Mouse (Mus musculus): Measurements from ENCODE around the gene 4933427D14Rik. TPM values are rescaled to one million over a fixed set of nuclear protein-coding genes. Genes with fewer than 3 reads are reported as not detected.

4933427D14Rik gene
- 1.2 and 2.0 TPM in 2 replicates for polyA plus RNA-seq (2012; ENCODE audit: low replicate concordance)

DNA sequence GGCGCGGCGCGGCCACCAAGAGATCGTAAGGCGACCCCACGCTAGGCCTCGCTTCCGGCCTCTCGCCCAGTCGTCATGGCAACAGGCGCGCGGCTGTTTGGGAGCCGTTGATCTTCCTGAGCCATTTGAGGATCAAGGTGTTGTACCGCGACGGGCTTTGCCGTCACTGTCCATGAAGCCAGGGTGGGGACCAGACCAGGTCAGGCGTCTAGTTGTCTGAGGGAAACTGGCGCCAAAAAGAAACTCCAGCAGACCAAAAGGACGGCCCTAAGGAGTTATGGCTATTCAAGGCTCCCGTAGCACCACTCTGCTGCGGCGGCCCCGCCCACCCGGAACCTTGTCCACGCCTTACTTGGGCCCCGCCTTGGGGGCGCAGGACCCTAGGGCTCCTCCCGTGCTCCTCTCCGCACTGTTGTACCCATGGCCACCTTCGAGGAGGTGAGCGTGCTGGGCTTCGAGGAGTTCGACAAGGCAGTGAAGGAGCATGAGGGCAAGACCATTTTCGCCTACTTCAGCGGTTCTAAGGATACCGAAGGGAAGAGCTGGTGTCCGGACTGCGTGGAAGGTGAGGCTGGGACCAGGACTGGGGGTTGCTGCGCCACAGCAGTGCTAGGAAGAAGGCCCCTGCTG is at the start of gene 4933427D14Rik, which contains the start of gene Txndc17:
Gene 4933427D14Rik, minus strand, starts transcription at position 256 of the 630 bp plus-strand sequence.
Gene Txndc17, plus strand, starts transcription at position 344 of the 630 bp plus-strand sequence.

GRCm38 (mm10) chr11:72215410-72215797 is 8.1 kb upstream of the 4933427D14Rik start, which contains the start of gene Med31:
TSS of gene Med31 (minus strand) at chr11:72215592.

GRCm38 (mm10) chr11:72206341-72207203 is 687 bp downstream of the 4933427D14Rik start, which contains the start of gene Gm43951:
TSS of gene Gm43951 (minus strand) at chr11:72206840.

GRCm38 (mm10) chr11:72135383-72136158 is 71.7 kb downstream of the 4933427D14Rik start, which contains the start of gene Pitpnm3:
TSS of gene Pitpnm3 (minus strand) at chr11:72135778.

Other genes with a start within 250 kb of the 4933427D14Rik start
- gene Aipl1, start 169.9 kb downstream of the 4933427D14Rik start, polyA plus RNA-seq (2012; ENCODE audit: low replicate concordance), result not detected in 2 replicates
- gene Pimreg, start 165.4 kb downstream of the 4933427D14Rik start, polyA plus RNA-seq (2012; ENCODE audit: low replicate concordance), result 0.46 and 1.1 TPM in 2 replicates
- 0.18 and 0.23 TPM in 2 replicates for gene Pitpnm3, start 71.7 kb downstream of the 4933427D14Rik start, polyA plus RNA-seq (2012; ENCODE audit: low replicate concordance)
- 0.15 TPM in 1 of 2 replicates, not detected in the other for gene Gm43951, start 619 bp downstream of the 4933427D14Rik start, polyA plus RNA-seq (2012; ENCODE audit: low replicate concordance)
- gene Txndc17, start 88 bp upstream of the 4933427D14Rik start, polyA plus RNA-seq (2012; ENCODE audit: low replicate concordance), result 20.2 and 31.3 TPM in 2 replicates
- 1.2 TPM in 1 of 2 replicates, not detected in the other for gene Med31, start 8.1 kb upstream of the 4933427D14Rik start, polyA plus RNA-seq (2012; ENCODE audit: low replicate concordance)
- not detected in 2 replicates for gene Slc13a5, start 59.8 kb upstream of the 4933427D14Rik start, polyA plus RNA-seq (2012; ENCODE audit: low replicate concordance)
- gene Xaf1, start 94.2 kb upstream of the 4933427D14Rik start, polyA plus RNA-seq (2012; ENCODE audit: low replicate concordance), result 0.74 and 2.4 TPM in 2 replicates
- gene Fbxo39, start 107.0 kb upstream of the 4933427D14Rik start, polyA plus RNA-seq (2012; ENCODE audit: low replicate concordance), result not detected in 2 replicates
- not detected in 2 replicates for gene Tekt1, start 155.0 kb upstream of the 4933427D14Rik start, polyA plus RNA-seq (2012; ENCODE audit: low replicate concordance)
- 0.10 TPM in 1 of 2 replicates, not detected in the other for gene Smtnl2, start 204.3 kb upstream of the 4933427D14Rik start, polyA plus RNA-seq (2012; ENCODE audit: low replicate concordance)
- gene Ggt6, start 228.1 kb upstream of the 4933427D14Rik start, polyA plus RNA-seq (2012; ENCODE audit: low replicate concordance), result not detected in 2 replicates
- gene Mybbp1a, start 233.9 kb upstream of the 4933427D14Rik start, polyA plus RNA-seq (2012; ENCODE audit: low replicate concordance), result 79.4 and 159 TPM in 2 replicates

All from leukemia stem cell, adult 10-12 weeks (primary cell).